Mouse (Mus musculus) small intestine, adult 2 months (tissue): ENCODE data around the gene Trpm1.

Source experiments
- CTCF ChIP-seq: fragments of 200-500 bp; IDR thresholded peaks from 2 replicates; pipeline ENCODE4 v1.5.1; 2012; ENCODE audit warnings: low read depth, mild to moderate bottlenecking, control low read depth, inconsistent platforms, low read length, moderate library complexity, mixed read lengths; ENCODE audit not compliant: insufficient replicate concordance, insufficient read length; ENCODE audit errors: extremely low read depth
- POLR2A ChIP-seq: fragments of 200-500 bp; IDR thresholded peaks from 2 replicates; pipeline ENCODE4 v1.6.1; 2012; ENCODE audit warnings: low read depth, mild to moderate bottlenecking, control low read depth, inconsistent platforms, low read length, moderate library complexity

DNA sequence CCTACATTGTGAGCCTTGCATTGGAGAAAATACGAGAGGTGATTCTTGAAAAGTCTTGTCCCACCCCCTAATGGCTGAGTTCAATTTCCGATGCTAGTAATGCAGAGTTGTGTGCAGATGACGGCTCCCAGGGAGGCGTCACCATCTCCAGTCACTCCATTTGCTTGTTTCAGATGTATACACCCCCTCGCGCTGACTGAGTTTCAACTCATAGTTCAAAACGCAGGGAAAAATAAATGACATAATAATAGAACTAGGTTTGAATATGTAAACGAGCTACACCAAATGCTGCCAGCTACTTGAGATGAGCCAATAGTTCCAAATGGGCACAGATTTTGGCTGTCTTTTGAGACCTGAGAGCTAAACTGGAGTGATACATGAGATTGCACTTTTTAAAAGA is 84.1 kb downstream of the Trpm1 start:
- TF ChIP-seq CTCF (no peak), POLR2A (no peak)
